Mouse (Mus musculus) activated CD4-positive, CD25-positive, alpha-beta regulatory T cell, adult 4 months (primary cell): ENCODE data around the gene Bicral. TPM values are rescaled to one million over a fixed set of nuclear protein-coding genes. Genes with fewer than 3 reads are reported as not detected.

Source experiments
- ATAC-seq: one replicate; pipeline ENCODE4 v1.8.0; 2017
- polyA plus RNA-seq, 2 experiments: library from polyadenylated mRNA; unstranded; fragments of 100-300 nt; shearing (Covaris generic); gene quantifications; one replicate each; pipeline ENCODE4 v1.2.1; 2017

The Bicral gene
- polyA plus RNA-seq, result 1 to 10 TPM; 8.3 to 8.5 TPM

- peak; percentile 11 for ATAC-seq
Observed at GRCm38 (mm10) chr17:46857903-46858748, at the start of gene Bicral. Bicral (minus strand) TSS chr17:46858482.

DNA sequence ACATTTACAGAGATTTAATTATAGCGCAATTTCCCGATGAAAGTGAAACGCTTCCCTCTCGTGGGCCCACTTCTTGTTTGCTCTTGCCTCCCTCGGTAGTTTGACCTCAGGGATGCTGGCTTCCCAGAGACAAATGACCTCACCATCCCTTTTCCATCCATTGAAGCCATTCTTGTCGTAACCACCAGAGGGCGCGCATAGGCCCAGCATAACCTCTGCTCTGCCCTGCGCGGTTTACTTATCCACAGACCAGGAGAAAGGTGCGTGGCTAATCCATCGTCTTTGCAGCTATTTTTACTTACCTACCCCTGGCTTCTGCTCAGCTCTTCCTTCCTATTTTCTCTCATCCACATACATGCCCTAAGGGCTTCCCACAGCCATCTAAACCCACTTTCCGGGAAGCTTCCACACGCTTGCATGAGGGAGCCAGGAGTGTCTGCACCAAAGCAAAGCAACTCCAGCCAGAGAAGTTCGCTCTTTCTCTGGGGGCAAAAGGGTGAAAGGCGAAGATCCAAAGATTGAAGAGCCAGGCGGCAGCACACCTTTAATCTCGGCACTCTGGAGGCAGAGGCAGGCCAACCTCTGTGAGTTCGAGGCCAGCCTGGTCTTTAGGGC is 45.7 kb upstream of the Bicral start:
- ATAC-seq, result peak; percentile 40

GRCm38 (mm10) chr17:46900941-46901340 is 42.7 kb upstream of the Bicral start:
- ATAC-seq, result no peak

DNA sequence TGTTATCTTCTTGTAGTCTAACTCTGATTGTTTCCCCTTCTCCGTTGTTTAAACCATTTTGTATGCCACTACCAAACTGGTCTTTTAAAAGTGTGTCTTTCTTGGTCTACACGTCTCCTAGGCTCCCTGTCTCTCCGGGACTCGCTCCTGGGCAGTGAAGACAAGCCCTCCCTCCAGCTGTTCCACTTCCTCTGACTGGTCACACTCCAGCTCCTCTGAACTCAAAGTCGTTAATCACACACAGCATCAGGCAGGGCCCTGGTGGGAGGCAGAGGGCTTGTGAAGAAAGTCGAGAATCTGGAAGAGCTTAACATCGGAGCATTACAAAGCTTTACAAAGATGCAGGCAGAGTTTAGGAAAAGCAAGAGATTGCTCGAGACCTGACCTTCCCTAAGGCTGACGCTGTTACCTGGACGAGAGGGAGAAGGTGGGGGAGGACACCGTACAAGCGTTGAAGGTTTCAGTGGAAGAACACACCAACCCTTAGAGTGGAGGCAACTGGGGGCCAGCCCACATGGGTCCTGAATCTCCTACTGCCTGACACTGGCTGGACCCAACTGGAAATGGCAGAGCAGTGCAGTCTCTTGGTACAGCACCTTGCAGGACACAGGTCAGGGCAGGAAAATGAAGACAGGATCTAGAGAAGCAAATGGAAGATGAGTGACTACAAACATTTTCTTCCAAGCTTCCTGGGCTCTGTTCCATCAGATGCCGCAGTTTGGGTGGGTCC is 39.1 kb upstream of the Bicral start:
- no peak for ATAC-seq

DNA sequence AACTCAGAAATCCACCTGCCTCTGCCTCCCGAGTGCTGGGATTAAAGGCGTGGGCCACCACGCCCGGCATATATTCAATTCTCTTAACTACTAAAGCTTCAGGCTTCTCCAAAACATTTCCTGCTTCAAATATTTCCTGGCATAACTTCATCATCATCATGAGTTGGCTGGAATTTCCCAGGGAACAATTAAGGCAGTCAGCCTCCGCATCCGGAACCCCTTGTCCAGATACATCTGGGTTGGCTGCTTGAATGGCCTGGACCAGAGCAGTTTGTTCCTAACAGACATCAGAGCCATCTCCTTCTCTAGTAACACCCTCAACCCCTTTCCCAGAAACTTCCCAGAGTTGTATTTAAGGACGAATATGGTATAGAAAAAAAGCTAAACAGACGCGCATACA is 37.1 kb upstream of the Bicral start:
- no peak for ATAC-seq

DNA sequence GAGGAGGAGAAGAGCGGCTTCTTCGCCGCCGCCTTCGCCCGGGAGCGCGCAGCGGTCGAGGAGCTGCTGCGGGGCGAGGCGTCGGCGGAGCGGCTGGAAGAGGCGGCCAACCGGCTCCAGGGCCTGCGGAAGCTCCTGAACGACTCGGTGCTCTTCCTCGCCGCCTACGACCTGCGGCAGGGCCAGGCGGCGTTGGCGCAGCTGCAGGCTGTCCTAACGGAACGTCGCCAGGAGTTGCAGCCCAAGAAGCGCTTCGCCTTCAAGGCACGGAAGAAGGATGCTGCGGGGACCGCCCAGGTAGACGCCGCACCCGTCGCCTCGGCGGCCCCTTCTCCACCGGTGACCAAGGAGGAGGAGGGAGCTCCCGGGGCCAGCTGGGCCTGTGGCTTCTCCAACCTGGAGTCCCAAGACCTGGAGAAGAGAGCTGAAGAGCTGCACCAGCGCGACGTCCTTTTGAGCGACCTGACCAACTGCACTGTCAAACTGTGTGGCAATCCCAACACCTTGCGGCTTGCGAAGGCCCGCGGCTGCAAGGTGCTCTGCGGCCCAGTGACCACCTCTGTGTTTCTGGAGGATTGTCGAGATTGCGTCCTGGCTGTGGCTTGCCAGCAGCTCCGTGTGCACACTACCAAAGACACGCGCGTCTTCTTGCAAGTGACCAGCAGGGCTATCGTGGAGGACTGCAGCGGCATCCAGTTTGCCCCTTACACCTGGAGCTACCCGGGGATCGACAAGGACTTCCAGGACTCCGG is 32.7 kb upstream of the Bicral start:
- ATAC-seq, result peak; percentile 19

- ATAC-seq, result peak; percentile 88
Observed at GRCm38 (mm10) chr17:46890116-46890815, 32.0 kb upstream of the Bicral start, which contains the start of gene Tbcc. Tbcc (plus strand) TSS chr17:46890684.

DNA sequence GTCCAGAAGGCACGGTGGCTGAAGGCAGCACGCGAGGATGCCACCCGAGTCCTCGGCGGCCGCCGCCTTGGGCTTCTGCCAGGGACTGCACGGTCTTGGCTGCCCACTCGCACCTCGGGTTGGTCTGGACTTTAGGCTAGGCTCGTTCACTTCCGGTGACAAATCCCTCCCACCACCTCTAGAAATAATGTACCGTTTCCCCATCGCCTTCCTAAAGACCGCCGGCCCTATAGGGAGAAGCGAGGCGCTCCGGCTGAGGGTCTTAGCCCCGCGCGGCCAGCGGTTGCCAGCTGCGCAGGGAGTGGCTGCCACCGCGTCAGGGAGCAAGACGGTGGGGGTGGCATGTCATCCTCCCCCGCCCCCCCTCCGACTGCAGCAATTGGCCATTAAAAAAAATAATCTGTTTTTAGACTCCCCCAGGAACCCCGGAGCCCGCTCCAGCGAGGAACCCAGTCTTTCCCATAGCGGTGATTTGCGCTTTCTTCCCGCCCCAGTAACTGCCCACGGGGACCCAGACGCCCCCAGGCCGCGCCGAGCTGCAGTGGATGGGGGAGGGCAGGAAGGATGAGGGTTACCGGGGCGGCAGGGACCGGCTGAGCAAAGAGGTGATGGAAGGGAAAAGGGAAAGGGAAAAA is 31.3 kb upstream of the Bicral start:
- ATAC-seq, result peak; percentile 18

GRCm38 (mm10) chr17:46888511-46889212 is 30.4 kb upstream of the Bicral start:
- peak; percentile 21 for ATAC-seq

DNA sequence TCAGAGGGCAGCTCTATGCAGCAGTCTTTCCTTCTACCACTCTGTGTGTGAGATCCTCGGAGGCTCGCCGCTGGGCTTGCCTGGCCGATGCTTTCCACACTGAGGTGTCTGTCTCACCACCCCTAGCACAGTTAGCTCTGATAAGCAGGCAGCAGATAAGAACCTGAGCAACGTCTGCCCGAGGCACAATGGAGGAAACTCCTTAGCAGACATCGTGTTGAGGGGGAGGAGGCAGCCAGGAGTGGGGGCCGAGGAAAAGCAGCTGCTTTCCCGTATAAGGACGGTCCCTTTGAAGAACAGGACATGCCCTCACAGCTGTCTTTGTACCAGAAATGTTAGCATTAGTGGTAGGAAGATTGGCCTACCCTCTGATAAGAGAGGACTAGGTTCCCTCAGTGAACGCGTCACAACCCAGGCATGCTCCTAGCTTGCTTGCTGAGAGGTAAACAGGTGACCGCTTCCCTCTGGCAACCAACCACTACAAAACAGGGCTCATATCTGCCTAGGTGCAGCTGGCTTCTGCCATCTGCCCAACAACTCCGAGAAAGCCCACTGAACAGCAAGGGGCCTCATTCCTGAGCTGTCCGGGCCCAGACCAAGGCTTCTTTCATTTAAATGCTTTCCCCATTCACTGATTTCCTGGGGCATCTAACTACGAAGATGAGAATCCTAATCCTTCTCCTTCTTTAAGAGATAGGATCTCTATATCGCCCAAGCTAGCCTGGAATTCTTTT is 27.8 kb upstream of the Bicral start:
- no peak for ATAC-seq

DNA sequence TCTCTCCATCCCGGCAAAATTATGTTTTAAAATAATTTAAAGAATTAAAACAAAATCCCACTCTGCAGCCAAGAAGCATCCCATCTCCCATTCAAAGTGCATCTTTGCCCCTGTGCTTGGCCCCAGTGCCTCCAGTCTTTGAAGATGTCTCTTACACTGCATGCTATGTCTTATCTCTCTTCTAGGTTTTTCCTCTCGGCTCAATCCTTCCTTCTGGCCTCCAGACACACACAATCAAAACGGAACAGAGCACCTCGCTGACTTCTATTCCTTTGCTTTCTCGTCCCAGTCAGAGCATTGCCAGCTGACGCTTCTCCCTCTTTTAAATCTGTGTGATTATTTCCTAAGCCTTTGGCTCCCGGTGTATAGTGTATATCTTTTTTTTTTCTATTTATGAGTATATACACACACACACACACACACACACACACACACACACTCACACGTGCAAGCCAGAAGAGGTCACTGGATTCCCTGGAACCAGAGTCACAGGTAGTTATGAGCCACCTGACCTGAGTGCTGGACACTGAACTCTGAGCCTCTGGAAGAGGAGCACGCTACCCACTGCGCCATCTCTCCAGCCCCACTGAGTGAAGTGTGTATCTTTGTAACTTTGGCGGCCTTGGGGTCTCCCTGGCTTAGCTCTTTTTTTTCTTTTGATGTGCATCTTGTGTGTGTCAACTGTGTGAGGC is 27.1 kb upstream of the Bicral start:
- ATAC-seq, result no peak

GRCm38 (mm10) chr17:46884766-46885165 is 26.5 kb upstream of the Bicral start:
- no peak for ATAC-seq

DNA sequence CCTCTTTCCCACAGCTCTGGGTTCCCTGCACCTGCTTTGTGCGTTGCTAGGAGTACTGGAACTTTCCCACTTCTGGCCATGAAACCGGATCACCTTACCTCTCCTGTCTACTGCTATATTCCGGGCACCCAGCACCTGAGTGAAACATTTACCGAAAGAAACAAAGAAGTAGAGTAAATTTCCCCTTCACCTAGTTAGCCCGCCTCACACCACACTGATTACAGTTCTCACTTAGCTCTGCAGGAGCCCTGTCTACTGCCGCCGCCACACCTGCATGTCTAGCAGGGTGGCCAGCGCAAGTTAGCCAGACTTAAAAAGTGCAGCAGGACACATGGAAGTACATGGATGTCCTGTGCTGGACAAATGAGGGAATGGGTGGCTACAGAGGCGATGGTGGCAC is 24.8 kb upstream of the Bicral start:
- ATAC-seq, result no peak

GRCm38 (mm10) chr17:46881728-46882127 is 23.4 kb upstream of the Bicral start:
- ATAC-seq, result no peak

GRCm38 (mm10) chr17:46880322-46880721 is 22.0 kb upstream of the Bicral start:
- ATAC-seq, result no peak

DNA sequence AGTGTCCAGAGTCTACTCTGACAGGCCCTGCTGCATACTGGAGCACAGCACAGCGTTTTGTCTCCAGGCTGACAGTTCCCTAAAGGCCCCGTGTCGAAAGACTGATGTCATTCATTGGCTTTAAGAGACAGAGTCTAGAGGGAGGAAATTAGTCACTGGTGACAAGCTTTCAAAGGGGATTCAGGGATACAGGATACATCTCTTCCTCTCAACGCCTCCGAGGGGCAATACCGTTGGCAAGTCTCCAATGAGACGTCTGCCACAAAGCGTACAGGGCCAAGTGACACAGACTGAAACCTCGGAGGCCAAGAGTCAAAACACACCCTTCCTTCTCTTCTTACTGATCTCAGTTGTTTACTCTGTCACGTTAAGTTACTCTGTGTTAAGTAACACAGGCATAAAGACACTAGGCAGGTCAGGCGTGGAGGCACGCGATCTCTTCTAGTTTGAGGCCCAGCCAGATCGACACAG is 21.6 kb upstream of the Bicral start:
- peak; percentile 81 for ATAC-seq

GRCm38 (mm10) chr17:46877061-46877460 is 18.8 kb upstream of the Bicral start:
- no peak for ATAC-seq

- no peak for ATAC-seq
Observed at GRCm38 (mm10) chr17:46876371-46876950, 18.2 kb upstream of the Bicral start.

GRCm38 (mm10) chr17:46875626-46876025 is 17.3 kb upstream of the Bicral start:
- no peak for ATAC-seq
